Mouse (Mus musculus) cerebellum, adult 8-10 months (tissue): ENCODE data around the gene Rexo4.
A peak's percentile ranks its signal among the peaks of the same experiment; 100 is the strongest.

ENCODE experiments used
- DNase-seq: peaks from one replicate; pipeline ENCODE4 v3.0.0; 2022

Gene Rexo4

GRCm38 (mm10) chr2:26963923-26964723 lies at the start of gene Rexo4:
Gene Rexo4, minus strand, starts transcription at chr2:26964386.
- peak; percentile 96 for DNase-seq

GRCm38 (mm10) chr2:27009714-27010244 lies 45.6 kb upstream of the Rexo4 start, which contains the start of gene Cacfd1:
Gene Cacfd1, plus strand, starts transcription at chr2:27009926.
- peak; percentile 84 for DNase-seq

- DNase-seq, result peak; percentile 4
Observed at GRCm38 (mm10) chr2:27007701-27008100, 43.5 kb upstream of the Rexo4 start.

GRCm38 (mm10) chr2:27006255-27006654 lies 42.1 kb upstream of the Rexo4 start:
- DNase-seq, result no peak

GRCm38 (mm10) chr2:26997993-26998392 lies 33.8 kb upstream of the Rexo4 start:
- no peak for DNase-seq

GRCm38 (mm10) chr2:26997498-26997897 lies 33.3 kb upstream of the Rexo4 start:
- no peak for DNase-seq

- DNase-seq, result no peak
Observed at GRCm38 (mm10) chr2:26993936-26994335, 29.8 kb upstream of the Rexo4 start.

- no peak for DNase-seq
Observed at GRCm38 (mm10) chr2:26984640-26985039, 20.5 kb upstream of the Rexo4 start.

GRCm38 (mm10) chr2:26984179-26984578 lies 20.0 kb upstream of the Rexo4 start:
- no peak for DNase-seq

- no peak for DNase-seq
Observed at GRCm38 (mm10) chr2:26980361-26980760, 16.2 kb upstream of the Rexo4 start.

- DNase-seq, result no peak
Observed at GRCm38 (mm10) chr2:26973960-26974359, 9.8 kb upstream of the Rexo4 start.

GRCm38 (mm10) chr2:26973116-26973515 lies 8.9 kb upstream of the Rexo4 start, which contains the start of gene Adamts13:
Gene Adamts13, plus strand, starts transcription at chr2:26973416.
- DNase-seq, result no peak

GRCm38 (mm10) chr2:26967262-26967661 lies 3.1 kb upstream of the Rexo4 start:
- no peak for DNase-seq

- no peak for DNase-seq
Observed at GRCm38 (mm10) chr2:26964724-26965370, 661 bp upstream of the Rexo4 start.

- no peak for DNase-seq
Observed at GRCm38 (mm10) chr2:26960756-26961155, 3.4 kb downstream of the Rexo4 start.

- DNase-seq, result no peak
Observed at GRCm38 (mm10) chr2:26957488-26957859, 6.7 kb downstream of the Rexo4 start.

- no peak for DNase-seq
Observed at GRCm38 (mm10) chr2:26956811-26957487, 7.2 kb downstream of the Rexo4 start.

- no peak for DNase-seq
Observed at GRCm38 (mm10) chr2:26954735-26955395, 9.3 kb downstream of the Rexo4 start.

GRCm38 (mm10) chr2:26952866-26953265 lies 11.3 kb downstream of the Rexo4 start:
- no peak for DNase-seq

- no peak for DNase-seq
Observed at GRCm38 (mm10) chr2:26952193-26952592, 12.0 kb downstream of the Rexo4 start.

GRCm38 (mm10) chr2:26951346-26951905 lies 12.8 kb downstream of the Rexo4 start:
- DNase-seq, result no peak

- DNase-seq, result no peak
Observed at GRCm38 (mm10) chr2:26950411-26950810, 13.8 kb downstream of the Rexo4 start.
